Mouse (Mus musculus): ENCODE results near the gene Bloc1s3. TPM values are rescaled to one million over a fixed set of nuclear protein-coding genes. Genes with fewer than 3 reads are reported as not detected.

Bloc1s3 gene
- polyA plus RNA-seq (2017; shearing (Covaris generic)) = under 1 TPM; 0.90 to 0.91 TPM

DNA sequence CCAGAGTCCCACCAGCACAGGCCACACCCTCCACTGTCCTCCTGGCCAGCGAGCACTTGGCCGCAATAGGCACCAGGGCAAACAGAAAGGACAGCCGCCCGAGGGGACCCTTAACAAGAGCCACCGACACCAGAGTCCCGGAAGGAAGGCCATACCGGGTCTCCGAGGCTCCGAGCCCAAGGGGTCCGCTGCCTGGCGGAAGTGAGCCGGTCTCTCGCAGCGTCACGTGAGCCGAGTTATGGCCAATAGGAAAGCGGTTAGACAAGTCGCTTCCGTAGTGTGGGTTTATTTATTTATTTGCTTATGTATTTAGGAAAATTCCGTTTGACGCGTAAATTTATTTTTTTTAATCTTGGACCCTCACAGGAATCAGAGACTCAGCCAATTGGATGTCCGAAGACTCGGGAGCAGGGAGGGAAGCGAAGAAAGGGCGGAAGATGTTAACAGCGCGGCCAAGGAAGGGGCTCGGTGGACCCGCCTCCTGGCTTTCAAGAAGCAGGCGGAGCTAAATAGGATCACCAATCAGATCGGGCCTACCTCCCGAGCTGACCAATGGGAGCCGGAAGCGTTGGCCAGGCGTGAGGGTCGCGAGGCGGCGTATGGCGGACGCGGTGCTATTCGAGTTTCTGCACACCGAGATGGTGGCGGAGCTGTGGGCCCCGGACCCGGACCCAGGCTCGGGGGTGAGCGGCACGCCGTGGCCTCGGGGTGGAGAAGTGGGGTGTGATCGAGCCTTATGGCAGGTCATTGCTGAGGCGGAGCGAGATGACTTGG, at the start of gene Bloc1s3, which contains the start of gene Trappc6a:
Gene Bloc1s3, minus strand, starts transcription at position 218 of the 774 bp plus-strand sequence.
Gene Trappc6a, plus strand, starts transcription at position 246 of the 774 bp plus-strand sequence.
- peak; percentile 91 for ATAC-seq

DNA sequence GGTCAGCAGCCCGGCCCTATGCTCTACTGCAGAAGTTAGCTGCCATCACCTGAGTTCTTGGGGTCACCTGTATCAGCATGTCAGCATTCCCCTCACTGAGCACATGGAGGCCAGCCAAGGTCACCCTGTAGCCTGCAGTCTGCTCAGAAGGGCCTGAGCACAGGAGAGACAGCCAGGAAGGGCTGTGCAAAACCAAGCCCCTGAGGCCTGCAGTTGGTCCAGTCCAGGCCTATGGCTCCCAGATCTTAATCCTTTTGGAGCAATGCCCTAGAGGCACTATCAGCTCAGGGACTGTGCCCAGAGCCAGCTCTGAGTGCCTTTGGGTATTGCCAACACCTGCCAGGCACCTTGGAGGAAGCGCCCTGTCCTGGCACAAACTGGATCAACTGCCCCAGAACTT, 48.9 kb upstream of the Bloc1s3 start:
- ATAC-seq = no peak

DNA sequence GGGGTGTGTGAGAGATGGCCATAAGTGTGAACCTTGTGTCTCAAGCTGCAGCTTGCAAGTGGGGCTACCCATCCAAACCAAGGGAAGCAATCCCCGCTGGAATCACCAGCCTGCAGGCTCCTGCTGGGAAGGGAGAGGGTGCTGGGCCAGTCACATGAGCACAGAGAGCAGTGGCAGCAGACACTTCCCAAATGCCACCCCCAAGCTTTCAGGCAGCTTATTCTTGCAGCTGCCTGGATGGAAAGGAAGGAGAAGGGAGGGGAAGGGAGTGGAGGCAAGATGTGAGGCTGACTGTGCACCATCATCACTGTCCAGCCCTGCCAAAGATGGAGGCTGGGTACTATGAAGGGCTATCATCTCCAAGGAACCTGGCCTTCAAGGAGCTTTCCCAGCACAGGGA, 46.0 kb upstream of the Bloc1s3 start:
- ATAC-seq = no peak

DNA sequence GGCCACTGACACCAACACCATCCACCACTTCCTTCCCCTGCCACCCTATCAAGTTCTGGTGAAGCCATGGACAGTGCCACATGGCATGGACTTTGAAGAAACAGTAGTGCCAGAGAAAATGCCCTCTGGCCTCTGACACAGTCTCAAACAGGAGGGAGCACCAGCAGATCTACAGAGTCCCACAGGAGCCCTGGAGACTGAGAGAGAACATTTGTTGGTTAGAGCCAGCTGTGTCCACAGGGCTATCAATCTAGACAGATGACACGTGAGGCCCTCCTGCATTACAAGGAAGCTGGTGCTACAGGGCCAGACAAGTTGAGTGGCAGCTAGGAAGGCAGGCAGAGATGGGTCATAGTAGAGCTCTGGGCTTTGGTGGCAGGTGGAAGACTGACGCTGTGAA, 44.3 kb upstream of the Bloc1s3 start:
- ATAC-seq = no peak

DNA sequence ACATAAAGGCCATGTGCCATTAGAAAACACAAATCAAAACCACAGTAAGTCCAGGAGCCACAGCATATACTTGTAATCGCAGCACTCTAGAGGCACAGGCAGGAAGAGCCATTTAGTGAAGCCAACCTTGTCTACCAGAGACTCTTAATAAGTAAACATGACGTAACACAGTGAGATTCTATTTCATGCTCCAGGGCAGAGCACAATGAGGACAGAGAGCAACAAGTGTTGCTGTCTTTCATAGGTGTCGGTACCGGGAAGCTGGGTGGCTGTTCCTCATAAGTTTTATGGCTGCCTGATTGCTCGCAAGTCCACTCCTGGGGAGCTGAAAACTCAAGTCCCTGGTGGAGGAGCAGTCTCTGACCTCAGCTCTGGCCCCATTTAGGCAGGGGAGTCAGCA, 43.5 kb upstream of the Bloc1s3 start:
- no peak for ATAC-seq

DNA sequence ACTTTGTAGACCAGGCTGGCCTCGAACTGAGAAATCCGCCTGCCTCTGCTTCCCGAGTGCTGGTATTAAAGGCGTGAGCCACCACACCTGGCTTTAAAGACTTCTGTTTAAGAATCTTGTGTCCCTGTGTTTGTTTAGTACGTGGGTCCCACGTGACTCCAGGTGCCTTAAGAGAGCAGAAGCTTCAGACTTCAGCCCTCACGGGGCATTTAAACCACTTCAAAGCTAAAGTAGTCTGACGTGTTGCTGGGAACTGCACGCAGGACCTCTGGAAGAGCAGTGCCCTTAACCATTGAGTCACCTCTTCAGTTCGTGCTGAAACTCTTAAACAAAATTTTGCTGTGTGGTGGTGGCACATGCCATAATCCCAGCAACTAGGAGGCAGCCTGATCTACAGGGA, 41.2 kb upstream of the Bloc1s3 start:
- ATAC-seq = no peak

DNA sequence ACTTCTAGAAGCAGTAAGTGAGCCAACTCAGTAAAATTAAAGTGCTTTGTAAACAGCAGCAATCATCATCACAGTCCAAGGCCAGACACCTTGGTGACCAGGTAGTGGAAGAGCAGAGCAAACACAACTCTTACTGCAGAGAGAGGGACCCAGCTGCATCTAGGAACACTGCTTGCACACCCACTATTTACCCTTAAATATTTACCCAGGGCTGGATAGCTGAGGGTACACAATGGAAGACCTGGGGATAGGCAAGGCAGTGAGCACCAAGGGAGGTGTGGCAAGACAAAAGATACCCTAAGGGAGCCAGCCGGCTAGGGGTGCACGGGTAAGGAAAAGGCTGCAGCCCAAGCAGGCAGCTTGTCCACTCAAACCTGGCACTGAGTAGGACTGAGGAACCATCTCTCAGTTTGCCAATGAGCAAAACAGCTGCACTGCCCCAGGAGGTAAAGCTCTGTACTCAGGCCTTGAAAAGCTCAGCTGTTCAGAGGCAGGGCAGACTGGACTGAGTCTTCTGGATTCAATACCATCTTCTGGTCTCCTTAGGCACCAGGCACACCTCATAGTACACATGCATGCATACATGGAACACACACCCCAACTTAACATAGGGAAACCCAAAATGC, 39.3 kb upstream of the Bloc1s3 start:
- ATAC-seq = no peak

DNA sequence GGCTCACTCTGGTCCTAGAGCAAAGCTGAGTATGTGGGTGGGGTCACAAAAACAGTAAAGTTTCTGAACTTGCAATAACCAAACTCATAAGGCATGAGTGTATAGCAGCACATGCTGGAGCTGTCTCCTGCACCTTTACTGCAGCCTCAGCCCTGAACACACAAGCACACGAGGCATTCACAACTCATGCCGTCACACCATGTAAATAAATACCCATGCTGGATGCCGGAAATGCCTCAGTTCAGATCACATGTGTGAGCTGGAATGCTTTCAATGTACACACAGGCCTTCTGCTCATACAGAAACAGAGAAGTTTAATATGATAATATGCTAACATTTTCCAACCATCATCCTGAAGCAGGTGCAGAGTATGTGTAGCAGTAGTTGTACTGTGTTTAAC, 37.8 kb upstream of the Bloc1s3 start:
- ATAC-seq = no peak

DNA sequence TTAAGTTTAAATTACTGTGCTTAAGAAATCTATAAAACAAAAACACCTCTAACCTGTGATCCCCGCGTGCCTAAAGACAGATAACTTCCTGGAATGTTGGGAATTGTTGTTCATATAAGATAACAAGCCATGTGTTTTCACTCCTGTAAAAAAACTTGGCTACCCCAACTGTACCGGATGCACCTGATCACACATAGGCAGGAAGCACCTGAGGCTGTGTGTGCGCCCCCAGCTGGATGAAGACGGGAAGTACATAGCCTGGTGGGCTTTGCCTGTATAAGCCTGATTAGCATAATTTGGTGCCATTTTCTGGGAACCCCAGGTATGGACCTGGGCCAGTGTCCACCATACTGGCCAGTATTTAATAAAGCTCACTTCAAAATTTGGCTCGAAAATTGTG, 35.4 kb upstream of the Bloc1s3 start:
- peak; percentile 43 for ATAC-seq

DNA sequence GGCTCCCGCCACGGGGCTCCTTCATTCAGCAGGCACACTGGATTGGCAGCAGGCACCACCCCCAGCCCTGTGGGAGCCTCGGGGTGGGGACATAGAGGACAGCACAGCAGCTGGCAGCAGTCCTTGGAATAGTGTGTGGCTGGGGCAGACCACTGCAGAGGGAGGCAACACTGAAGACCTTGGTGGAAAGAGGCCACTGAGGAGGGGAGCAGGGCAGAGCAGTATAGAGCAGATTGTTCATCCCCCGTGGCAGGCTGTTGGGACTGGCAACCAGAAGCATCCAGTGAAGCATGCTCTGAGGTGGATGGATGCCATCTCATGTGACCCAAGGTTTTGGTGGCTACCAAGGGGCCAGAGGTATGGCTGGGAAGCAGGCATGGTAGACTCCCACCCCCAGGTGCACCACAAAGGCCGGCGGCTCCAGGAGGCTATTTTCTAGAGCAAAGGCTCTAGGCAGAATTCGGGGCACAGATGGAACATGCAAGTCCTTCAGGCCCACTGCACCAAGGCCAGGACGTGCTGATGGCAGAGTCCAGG, 34.1 kb upstream of the Bloc1s3 start:
- ATAC-seq = no peak

DNA sequence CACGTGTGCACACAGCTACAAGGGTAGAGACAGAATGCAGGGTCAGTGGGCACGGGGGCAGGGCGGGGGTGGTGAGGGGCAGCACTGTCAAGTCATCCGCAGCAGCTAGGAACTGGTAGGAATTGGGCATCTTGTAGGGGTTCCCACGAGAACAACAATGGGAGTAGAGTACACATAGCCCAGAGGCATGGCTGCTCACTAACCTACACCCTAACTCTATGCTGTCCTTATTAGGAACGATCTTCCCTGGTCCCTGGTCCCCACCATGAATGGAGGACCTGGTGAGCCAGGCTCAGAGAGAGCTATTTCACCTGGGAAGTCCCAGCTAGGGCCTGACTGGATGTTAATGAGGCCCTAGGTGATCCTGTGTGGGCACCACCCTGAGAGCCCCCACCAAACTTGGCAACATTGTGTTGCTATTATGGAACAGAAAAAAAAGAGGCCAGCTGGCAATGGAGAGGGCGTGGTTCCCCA, 33.6 kb upstream of the Bloc1s3 start:
- no peak for ATAC-seq

DNA sequence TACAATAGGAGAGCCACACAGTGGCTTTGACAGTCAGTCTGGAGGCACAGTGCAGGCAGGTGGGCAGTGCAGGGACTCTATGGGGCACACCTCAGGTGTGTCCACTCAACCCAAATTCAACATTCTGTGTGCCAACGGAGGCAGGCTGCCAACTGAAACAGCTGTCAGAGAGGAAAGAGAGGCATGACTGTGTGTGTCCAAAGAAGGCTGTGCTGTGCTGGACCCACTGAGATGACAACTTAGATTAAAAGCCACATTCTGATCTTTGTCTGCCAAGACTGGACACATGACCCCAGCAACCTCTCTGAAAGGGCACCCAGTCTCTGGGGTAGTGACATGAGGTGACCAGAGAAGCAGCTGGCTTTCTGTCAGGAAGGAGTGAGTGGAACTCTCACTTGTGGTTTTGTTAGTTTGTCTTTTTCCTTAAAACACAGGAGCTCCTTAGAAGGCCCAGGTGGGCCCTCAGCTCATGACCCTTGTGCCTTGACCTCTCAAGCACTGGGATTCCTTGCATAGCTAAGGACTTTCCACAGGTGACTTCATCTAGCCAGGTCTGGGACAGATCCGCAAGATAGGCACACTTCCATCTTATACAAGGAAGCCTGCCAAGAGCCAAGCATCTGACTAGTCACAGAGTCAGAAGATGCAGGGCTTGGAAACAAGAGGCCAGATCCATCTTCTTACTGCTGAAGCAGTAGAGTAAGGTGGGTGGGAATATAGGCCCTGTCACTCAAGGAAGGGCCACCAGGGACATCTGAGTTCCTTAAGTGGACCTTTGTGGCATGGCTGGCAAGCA, 32.8 kb upstream of the Bloc1s3 start:
- ATAC-seq = no peak

DNA sequence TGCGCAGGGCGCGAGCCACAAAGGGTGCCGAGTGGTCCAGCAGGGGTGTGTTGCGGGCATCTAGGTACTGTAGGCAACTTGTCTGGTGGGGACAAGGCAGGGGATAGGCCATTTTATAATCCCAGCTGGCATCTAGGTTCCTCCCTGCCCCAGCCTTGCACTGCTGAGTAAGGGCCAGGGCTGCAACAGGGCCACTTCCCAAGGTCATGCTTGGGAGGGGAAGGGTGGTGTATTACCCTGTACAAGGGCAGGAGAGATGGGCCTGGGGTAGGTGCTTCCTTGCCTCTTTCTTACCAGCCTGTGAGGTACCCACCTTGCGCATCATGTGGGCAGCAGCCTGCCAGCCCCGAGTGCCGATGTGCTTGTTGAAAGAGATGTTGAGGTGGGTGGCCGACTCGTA, 26.5 kb upstream of the Bloc1s3 start:
- no peak for ATAC-seq

DNA sequence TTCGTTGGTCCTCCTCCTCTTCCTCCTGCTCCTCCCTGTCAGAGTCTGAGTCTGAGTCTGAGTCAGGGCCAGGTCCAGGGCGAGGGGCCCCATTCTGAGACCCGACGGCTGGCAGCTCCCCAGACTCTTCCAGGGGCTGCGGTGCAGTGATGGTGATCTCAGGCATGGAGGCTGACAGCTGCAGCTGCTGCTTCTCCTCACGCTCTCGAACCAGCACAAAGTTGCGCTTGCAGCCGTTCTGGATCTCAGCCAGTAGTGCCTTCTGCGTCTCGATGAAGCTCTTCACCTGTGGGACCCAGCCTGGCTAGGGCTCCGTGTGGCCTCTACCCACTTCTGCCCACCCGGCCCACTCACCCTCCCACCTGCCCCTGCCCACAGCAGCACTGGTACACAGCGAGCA, 24.1 kb upstream of the Bloc1s3 start:
- ATAC-seq = no peak

DNA sequence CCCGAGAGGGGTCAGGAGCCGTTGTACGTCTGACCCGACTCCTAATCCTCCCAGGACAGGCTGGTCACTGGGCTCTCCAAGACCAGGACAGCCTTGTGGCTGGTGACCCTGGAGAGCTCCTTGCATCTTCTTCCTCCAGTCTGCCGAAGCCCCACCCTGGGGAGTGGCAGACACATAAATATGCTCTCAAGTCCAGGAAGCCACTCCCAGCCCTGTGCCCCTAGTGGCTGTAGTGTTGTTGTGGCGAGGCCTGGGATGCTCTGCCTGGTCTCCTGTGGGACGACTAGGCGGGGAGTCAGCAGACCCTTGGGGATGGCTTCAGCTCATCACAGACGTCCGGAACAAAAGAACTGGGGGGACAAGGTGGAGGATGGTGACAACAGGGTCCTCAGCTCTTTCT, 22.9 kb upstream of the Bloc1s3 start:
- ATAC-seq = no peak

DNA sequence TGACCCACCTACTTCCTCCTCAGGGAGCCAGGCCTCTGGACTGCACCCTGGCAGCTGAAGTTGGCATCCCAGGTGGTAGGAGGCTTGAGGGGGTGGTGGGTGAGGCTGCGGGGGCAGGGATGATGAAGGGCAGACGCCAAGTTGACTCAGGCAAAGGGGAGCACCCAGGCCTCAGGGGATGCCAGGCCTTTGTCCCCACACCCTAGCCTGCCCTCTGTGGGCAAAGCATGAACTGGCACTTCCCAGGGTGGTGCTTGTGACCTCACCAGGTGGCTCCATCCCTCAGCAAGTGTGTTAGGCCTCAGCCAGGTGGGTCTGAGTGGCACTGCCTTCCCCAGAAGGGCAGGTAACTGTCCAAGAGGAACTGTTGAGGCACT, 16.9 kb upstream of the Bloc1s3 start:
- no peak for ATAC-seq

DNA sequence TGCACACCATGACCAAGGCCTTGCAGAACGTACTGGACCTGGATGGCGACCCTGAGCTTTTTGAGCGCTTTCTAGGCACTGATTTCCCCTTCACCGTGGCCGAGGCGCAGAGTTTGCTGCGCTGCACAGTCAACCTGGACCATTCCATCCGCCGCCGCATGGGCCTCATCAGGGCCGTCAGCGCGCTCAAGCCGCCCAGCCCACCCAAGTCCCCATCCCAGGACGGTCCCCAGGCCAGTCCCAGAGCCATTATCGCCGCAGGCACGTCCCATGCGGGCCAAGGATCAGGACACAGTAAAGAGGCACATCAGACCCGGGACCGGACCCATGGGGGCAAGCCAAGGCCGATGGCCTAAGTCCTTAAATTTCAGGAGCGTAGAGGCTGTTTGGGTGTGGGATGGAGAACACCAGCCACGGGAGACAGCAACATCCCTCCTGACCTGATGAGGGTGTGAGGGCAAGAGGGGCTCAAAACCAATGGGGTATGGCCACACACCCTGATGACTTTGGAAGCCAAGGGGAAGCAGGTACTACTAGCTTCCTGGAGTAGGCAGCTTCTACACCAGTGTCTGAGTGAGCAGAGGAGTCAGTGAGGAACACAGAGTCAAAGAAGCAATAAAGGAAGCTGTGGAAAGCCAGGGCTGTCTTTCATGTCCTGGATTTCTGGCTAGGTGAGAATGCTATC, 16.4 kb upstream of the Bloc1s3 start:
- no peak for ATAC-seq

DNA sequence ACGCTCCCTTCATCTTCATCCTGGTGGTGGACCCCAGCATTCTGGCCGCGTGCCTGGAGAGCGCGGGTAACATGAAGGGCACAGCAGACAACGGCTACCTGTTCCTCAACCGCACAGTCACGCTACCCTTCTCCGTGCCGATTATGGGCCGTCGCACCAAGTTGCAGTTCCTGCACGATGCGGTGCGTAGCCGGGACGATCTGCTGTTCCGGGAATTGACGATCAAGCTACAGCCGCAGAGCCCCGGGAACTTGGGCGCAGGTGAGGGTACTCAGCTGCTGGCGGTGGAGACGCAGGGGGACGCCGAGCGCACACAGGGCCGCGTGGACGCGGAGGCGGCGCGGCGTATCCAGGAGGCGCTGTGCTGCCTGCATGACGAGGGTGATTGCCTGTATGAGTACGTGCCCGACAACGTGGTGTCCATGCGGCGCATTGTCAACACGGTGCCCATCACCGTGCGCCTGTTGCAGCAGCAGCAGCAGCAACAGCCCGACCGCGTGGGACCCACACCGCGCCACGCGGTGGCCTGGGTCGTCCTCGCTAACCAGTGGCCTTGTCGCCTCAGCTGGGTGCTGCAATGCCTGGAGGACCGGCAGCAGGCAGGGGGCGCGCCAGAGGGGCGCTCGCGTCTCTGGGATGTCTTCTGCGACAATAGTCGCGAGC, 15.7 kb upstream of the Bloc1s3 start:
- no peak for ATAC-seq

DNA sequence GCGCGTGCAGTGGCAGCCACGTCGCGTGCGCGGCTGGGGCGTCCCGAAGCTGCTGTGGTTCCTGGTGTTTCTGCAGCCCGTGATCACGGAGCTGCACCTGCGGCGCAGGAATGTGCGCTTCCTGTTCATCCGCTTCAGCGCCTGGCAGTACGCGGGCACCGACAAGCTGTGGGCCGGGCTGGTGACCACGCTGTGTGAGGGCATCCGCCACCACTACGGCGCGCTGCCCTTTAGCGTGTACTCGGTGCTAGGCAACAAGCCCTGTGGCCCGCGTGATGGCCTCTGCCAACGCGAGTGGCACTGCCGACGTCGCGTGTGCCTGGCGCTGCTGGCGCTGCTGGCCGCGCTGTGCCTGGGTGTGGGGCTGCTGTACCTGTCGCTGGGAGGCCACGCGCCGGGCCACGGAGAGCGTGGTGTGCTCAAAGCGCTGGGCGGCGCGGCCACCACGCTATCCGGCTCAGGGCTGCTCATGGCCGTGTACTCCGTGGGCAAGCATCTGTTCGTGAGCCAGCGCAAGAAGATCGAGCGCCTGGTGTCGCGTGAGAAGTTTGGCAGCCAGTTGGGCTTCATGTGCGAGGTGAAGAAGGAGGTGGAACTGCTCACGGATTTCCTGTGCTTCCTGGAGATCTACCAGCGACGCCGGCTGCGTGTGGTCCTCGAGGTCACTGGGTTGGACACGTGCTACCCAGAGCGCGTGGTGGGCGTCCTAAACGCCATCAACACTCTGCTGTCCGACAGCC, 15.0 kb upstream of the Bloc1s3 start:
- ATAC-seq = no peak

DNA sequence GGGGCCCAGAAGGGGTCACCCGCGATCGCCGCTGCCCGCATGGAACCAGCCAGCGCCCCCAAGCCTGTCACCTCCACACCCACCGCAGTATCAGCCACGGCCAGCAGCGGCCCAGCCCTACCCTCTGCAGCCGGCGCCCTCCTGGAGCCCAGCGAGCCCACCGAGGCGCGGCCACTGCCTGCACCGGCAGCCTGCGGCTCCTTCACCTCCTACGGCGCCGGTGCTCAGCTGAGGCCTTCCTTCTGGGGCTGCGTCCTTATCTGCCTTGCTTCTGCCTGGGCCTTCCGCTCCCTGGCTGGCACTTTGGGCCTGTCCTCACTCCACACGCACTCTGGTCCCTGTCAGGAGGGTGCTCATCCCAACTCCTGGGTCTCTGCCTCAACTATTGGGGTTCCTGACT, 11.9 kb upstream of the Bloc1s3 start:
- no peak for ATAC-seq

DNA sequence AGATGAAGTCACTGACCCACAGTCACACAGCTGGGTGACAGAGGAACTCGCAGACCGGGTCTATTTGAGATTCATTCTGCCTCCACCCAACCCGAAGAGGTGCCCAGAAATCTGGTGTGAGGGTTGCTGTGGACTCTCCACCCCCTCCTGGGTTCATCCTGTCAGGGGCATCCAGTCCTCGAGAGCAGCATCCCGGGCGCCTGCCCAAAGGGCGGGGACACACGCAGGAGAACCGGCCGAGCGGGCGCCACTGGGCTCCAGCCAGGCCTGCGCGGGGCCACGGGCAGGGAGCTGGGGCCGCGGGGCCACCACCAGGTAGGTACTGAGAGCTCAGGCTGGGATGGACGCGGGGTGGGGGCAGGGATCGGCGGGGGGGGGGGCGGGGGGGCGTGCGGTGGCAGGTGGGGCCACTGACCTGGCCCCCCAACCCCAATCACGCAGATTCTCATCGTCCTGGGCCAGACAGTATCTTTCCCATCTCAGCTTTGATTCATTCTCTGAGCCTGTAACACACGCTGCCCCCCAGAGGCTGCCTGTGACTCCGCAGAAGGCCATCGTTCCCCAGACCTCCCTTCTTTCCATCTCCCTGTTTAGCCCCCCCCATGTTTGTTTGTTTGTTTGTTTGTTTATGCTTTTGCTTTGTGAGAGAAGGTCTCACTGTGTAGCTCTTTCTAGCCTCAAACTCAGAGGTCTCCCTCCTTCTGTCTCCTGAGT, 9.6 kb upstream of the Bloc1s3 start, which contains the start of gene Nkpd1:
Gene Nkpd1, plus strand, starts transcription at position 187 of the 714 bp plus-strand sequence.
- no peak for ATAC-seq
